Mouse (Mus musculus) myocyte (in vitro differentiated cells): Measurements from ENCODE around the gene Ceacam1. TPM values are rescaled to one million over a fixed set of nuclear protein-coding genes. Genes with fewer than 3 reads are reported as not detected.
"Not testable (repeated sequence)": the region's sequence is repeated elsewhere in the genome, so short reads cannot be mapped to it uniquely, and the experiment has no call there.

Source experiments
- H3K27me3 ChIP-seq: one replicate; pipeline ENCODE4 v1.6.1; 2011; ENCODE audit not compliant: control insufficient read depth, insufficient read depth, insufficient read length
- H3K36me3 ChIP-seq: one replicate; pipeline ENCODE4 v1.6.1; 2011; ENCODE audit not compliant: control insufficient read depth, insufficient read depth
- H3K4me2 ChIP-seq: one replicate; pipeline ENCODE4 v1.6.1; 2011; ENCODE audit warnings: low read depth, control low read depth
- H3K4me3 ChIP-seq: one replicate; pipeline ENCODE4 v1.5.1; 2011; ENCODE audit warnings: mild to moderate bottlenecking, control low read depth, moderate library complexity
- H3K79me2 ChIP-seq: one replicate; pipeline ENCODE4 v1.6.1; 2011; ENCODE audit not compliant: control insufficient read depth, insufficient read depth
- H3ac ChIP-seq: one replicate; pipeline ENCODE4 v1.6.1; 2011; ENCODE audit not compliant: control insufficient read depth, insufficient read length
- CEBPB ChIP-seq: IDR thresholded peaks from 2 replicates; pipeline ENCODE4 v1.6.1; 2011; ENCODE audit warnings: mild to moderate bottlenecking, moderate library complexity; ENCODE audit not compliant: poor library complexity, insufficient read depth, severe bottlenecking
- E2F4 ChIP-seq: IDR thresholded peaks from one replicate; pipeline ENCODE4 v1.6.1; 2011; ENCODE audit warnings: mild to moderate bottlenecking, control low read depth, moderate library complexity; ENCODE audit not compliant: insufficient read depth
- MAX ChIP-seq: IDR thresholded peaks from one replicate; pipeline ENCODE4 v1.6.1; 2011; ENCODE audit warnings: low read depth, mild to moderate bottlenecking, control low read depth
- MYOD1 ChIP-seq, 3 experiments: IDR thresholded peaks; one replicate each; pipeline ENCODE4 v1.6.1; 2011; ENCODE audit warnings: control low read depth in 2 of 3, low read depth in 2 of 3, mild to moderate bottlenecking in 2 of 3, moderate library complexity in 1 of 3; ENCODE audit not compliant: insufficient read length in 2 of 3, control insufficient read depth in 1 of 3
- MYOG ChIP-seq, 3 experiments: IDR thresholded peaks; one replicate each; pipeline ENCODE4 v1.6.1; 2011; ENCODE audit warnings: control low read depth in 2 of 3, low read depth in 2 of 3, mild to moderate bottlenecking in 2 of 3; ENCODE audit not compliant: insufficient read length in 2 of 3, control insufficient read depth in 1 of 3, insufficient read depth in 1 of 3
- POLR2A ChIP-seq: IDR thresholded peaks from one replicate; pipeline ENCODE4 v1.6.1; 2011; ENCODE audit warnings: low read depth, mild to moderate bottlenecking, control low read depth, moderate library complexity; ENCODE audit not compliant: insufficient read length
- POLR2AphosphoS2 ChIP-seq: IDR thresholded peaks from one replicate; pipeline ENCODE4 v1.6.1; 2011; ENCODE audit warnings: low read depth, control low read depth; ENCODE audit not compliant: insufficient read length
- REST ChIP-seq: IDR thresholded peaks from one replicate; pipeline ENCODE4 v1.6.1; 2011; ENCODE audit warnings: mild to moderate bottlenecking, control low read depth, moderate library complexity; ENCODE audit not compliant: insufficient read depth, insufficient read length
- SRF ChIP-seq: IDR thresholded peaks from one replicate; pipeline ENCODE4 v1.6.1; 2011; ENCODE audit warnings: low read depth; ENCODE audit not compliant: control insufficient read depth, insufficient read length
- TCF12 ChIP-seq: IDR thresholded peaks from one replicate; pipeline ENCODE4 v1.6.1; 2011; ENCODE audit warnings: mild to moderate bottlenecking, control low read depth; ENCODE audit not compliant: poor library complexity, insufficient read depth, severe bottlenecking
- TCF3 ChIP-seq: IDR thresholded peaks from one replicate; pipeline ENCODE4 v1.6.1; 2011; ENCODE audit warnings: low read depth, control low read depth; ENCODE audit not compliant: insufficient read length
- USF1 ChIP-seq: IDR thresholded peaks from one replicate; pipeline ENCODE4 v1.6.1; 2011; ENCODE audit warnings: low read depth, mild to moderate bottlenecking, control low read depth, moderate library complexity
- polyA plus RNA-seq: library from polyadenylated mRNA; unstranded; fragments of >200 nt; fragmentation: generic; extraction: Trizol; gene quantifications from one replicate; pipeline ENCODE4 v1.2.1, GENCODE M21; 2012; ENCODE audit warnings: missing spikeins

The Ceacam1 gene
- polyA plus RNA-seq, 1 experiment = not detected

GRCm38 (mm10) chr7:25486186-25486585, 8.8 kb upstream of the Ceacam1 start:
- Histone ChIP-seq H3ac (no peak overlapping the region), H3K36me3 (no peaks in the 10 kb centered on the region), H3K4me2 (no peak overlapping the region), H3K79me2 (no peaks in the 10 kb centered on the region), H3K4me3 (no peak overlapping the region), H3K27me3 (peaks cover 15% of the 10 kb centered on the region)
- no peak for TF ChIP-seq POLR2A
- no peak for TF ChIP-seq MYOG (IDR thresholded peaks at IDR 0.05; ENCODE audit: control insufficient read depth in 1 of 3, insufficient read depth in 1 of 3, insufficient read length in 2 of 3, low read depth in 2 of 3)
- TF ChIP-seq E2F4 = no peak
- no peak for TF ChIP-seq USF1
- no peak for TF ChIP-seq REST
- no peak for TF ChIP-seq TCF12
- TF ChIP-seq MYOD1 (IDR thresholded peaks at IDR 0.05; ENCODE audit: control insufficient read depth in 1 of 3, insufficient read length in 2 of 3, low read depth in 2 of 3) = no peak
- TF ChIP-seq TCF3 = no peak
- TF ChIP-seq SRF = no peak
- TF ChIP-seq MAX = no peak

- Histone ChIP-seq H3K36me3 (no peaks in the 10 kb centered on the region), H3ac (no peak overlapping the region), H3K4me3 (no peak overlapping the region), H3K79me2 (no peaks in the 10 kb centered on the region), H3K4me2 (no peak overlapping the region), H3K27me3 (peaks cover 15% of the 10 kb centered on the region)
- TF ChIP-seq E2F4 = no peak
- TF ChIP-seq TCF12 = no peak
- TF ChIP-seq MAX = no peak
- TF ChIP-seq MYOG (IDR thresholded peaks at IDR 0.05; ENCODE audit: control insufficient read depth in 1 of 3, insufficient read depth in 1 of 3, insufficient read length in 2 of 3, low read depth in 2 of 3) = no peak
- TF ChIP-seq TCF3 = no peak
Observed at GRCm38 (mm10) chr7:25485061-25485460, 7.7 kb upstream of the Ceacam1 start.

- Histone ChIP-seq H3K27me3 (peaks cover 15% of the 10 kb centered on the region), H3K4me2 (no peak overlapping the region), H3K4me3 (no peak overlapping the region)
Observed at GRCm38 (mm10) chr7:25483133-25483735, 5.8 kb upstream of the Ceacam1 start.

GRCm38 (mm10) chr7:25480791-25481190, 3.4 kb upstream of the Ceacam1 start:
- H3K27me3 ChIP-seq, H3K36me3 ChIP-seq, H3K4me2 ChIP-seq, H3K79me2 ChIP-seq, H3K4me3 ChIP-seq, H3ac ChIP-seq: not testable (repeated sequence)

More at GRCm38 (mm10) chr7:25483133-25483735, 5.8 kb upstream of the Ceacam1 start:
- no peaks in the 10 kb centered on the region for H3K79me2 ChIP-seq
- no peak for TF ChIP-seq MYOD1 (IDR thresholded peaks at IDR 0.05; ENCODE audit: control insufficient read depth in 1 of 3, insufficient read length in 2 of 3, low read depth in 2 of 3)
- TF ChIP-seq SRF = no peak
- TF ChIP-seq MYOG (IDR thresholded peaks at IDR 0.05; ENCODE audit: control insufficient read depth in 1 of 3, insufficient read depth in 1 of 3, insufficient read length in 2 of 3, low read depth in 2 of 3) = no peak
- no peak for TF ChIP-seq USF1
- no peak for TF ChIP-seq CEBPB
- TF ChIP-seq POLR2A = no peak
- no peak for TF ChIP-seq TCF3
- no peaks in the 10 kb centered on the region for H3K36me3 ChIP-seq
- no peak overlapping the region for H3ac ChIP-seq

GRCm38 (mm10) chr7:25479440-25479839, 2.0 kb upstream of the Ceacam1 start:
- Histone ChIP-seq H3K36me3 (no peaks in the 10 kb centered on the region), H3K79me2 (no peaks in the 10 kb centered on the region), H3K4me3 (no peak overlapping the region), H3K4me2 (no peak overlapping the region), H3K27me3 (peaks cover 11% of the 10 kb centered on the region), H3ac (no peak overlapping the region)
- TF ChIP-seq SRF (no peak), CEBPB (no peak), TCF12 (no peak), POLR2AphosphoS2 (no peak), USF1 (no peak), MYOG (IDR thresholded peaks at IDR 0.05; ENCODE audit: control insufficient read depth in 1 of 3, insufficient read depth in 1 of 3, insufficient read length in 2 of 3, low read depth in 2 of 3) (no peak), POLR2A (no peak), TCF3 (no peak), MYOD1 (IDR thresholded peaks at IDR 0.05; ENCODE audit: control insufficient read depth in 1 of 3, insufficient read length in 2 of 3, low read depth in 2 of 3) (no peak), E2F4 (no peak), MAX (no peak), REST (no peak)

GRCm38 (mm10) chr7:25477752-25478093, 320 bp upstream of the Ceacam1 start:
- H3K4me3 ChIP-seq, H3K36me3 ChIP-seq, H3K79me2 ChIP-seq, H3K4me2 ChIP-seq, H3K27me3 ChIP-seq, H3ac ChIP-seq: not testable (repeated sequence)

- H3K4me2 ChIP-seq, H3K79me2 ChIP-seq, H3K27me3 ChIP-seq, H3K36me3 ChIP-seq, H3ac ChIP-seq, H3K4me3 ChIP-seq: not testable (repeated sequence)
Observed at GRCm38 (mm10) chr7:25471821-25472220, 5.6 kb downstream of the Ceacam1 start.

GRCm38 (mm10) chr7:25465586-25465985, 11.8 kb downstream of the Ceacam1 start:
- not testable (repeated sequence) for H3K4me2 ChIP-seq, H3K36me3 ChIP-seq, H3K4me3 ChIP-seq, H3K27me3 ChIP-seq, H3K79me2 ChIP-seq, H3ac ChIP-seq
